Mouse (Mus musculus) adrenal gland, postnatal 4 days (tissue): Measurements from ENCODE around the gene Tnfaip3. TPM values are rescaled to one million over a fixed set of nuclear protein-coding genes. Genes with fewer than 3 reads are reported as not detected.

Experiments
- DNase-seq, 2 experiments: peaks; one replicate each; pipeline ENCODE4 v3.0.0; 2021 to 2022; ENCODE audit warnings: low spot score in 2 of 2, mixed read lengths in 2 of 2
- total RNA-seq, 2 experiments: library from RNA; stranded (reverse); gene quantifications; 2 replicates each; pipeline ENCODE4 v1.2.3; 2021

The Tnfaip3 gene
- total RNA-seq, 2 experiments from 2014 or later = 5.6 to 5.8 TPM

GRCm38 (mm10) chr10:18974486-18974885, 41.0 kb downstream of the Tnfaip3 start:
- DNase-seq = no peak

- DNase-seq = no peak
Observed at GRCm38 (mm10) chr10:18966893-18967292, 48.6 kb downstream of the Tnfaip3 start.

- no peak for DNase-seq
Observed at GRCm38 (mm10) chr10:18965601-18966000, 49.9 kb downstream of the Tnfaip3 start.

- DNase-seq = no peak
Observed at GRCm38 (mm10) chr10:18964856-18965255, 50.6 kb downstream of the Tnfaip3 start.

- no peak for DNase-seq
Observed at GRCm38 (mm10) chr10:18959777-18960492, 55.5 kb downstream of the Tnfaip3 start.

GRCm38 (mm10) chr10:18953706-18954071, 61.8 kb downstream of the Tnfaip3 start:
- DNase-seq = no peak

- no peak for DNase-seq
Observed at GRCm38 (mm10) chr10:18953011-18953705, 62.3 kb downstream of the Tnfaip3 start.

Other genes starting within 250 kb of the Tnfaip3 start
- not detected for gene Gm4922, start 228.9 kb downstream of the Tnfaip3 start, total RNA-seq
- gene Perp, start 170.6 kb downstream of the Tnfaip3 start, total RNA-seq = 1 to 10 TPM; 5.7 to 7.1 TPM